10 mouse cellular contexts compared by ENCODE assay signal in genomic region chr13:53807791-53808525, GRCm38 (mm10).
DNase-seq lines count a peak whose midpoint lies in the region; ATAC-seq and TF ChIP-seq lines count a peak whose summit lies in the region.
"Had no signal": no experiment of that assay in that cellular context is flagged by ENCODE, and none has a peak within 500 bp of the region (broad histone marks: within the 10 kb centered on the region; RNA-seq: fewer than 3 reads in every experiment).

No protein-coding gene starts in this region.

- no peak overlapping the region for H3K4me3 ChIP-seq in lung, embryonic 14.5 days (ENCODE audit: low read depth, low read length)
- H3K4me3 ChIP-seq in lung, adult 2 months (replicated peaks; ENCODE audit: extremely low read depth, low read depth, low read length), result no peak overlapping the region
- H3K4me3 ChIP-seq in limb, embryonic 12.5 days (replicated peaks), result no peak overlapping the region
- H3K4me3 ChIP-seq in stomach, embryonic 16.5 days (replicated peaks; ENCODE audit: low read length), result no peak overlapping the region
- H3K4me3 ChIP-seq: liver, embryonic 15.5 days had no signal

- peak overlapping the region; percentile 35 for H3K4me2 ChIP-seq in lung, embryonic 14.5 days
- peak overlapping the region; percentile 4; the same call in 1 of the 2 replicates for H3K4me2 ChIP-seq in limb, embryonic 12.5 days
- H3K4me2 ChIP-seq in stomach, embryonic 16.5 days (ENCODE audit: low read depth, low read length), result no peak overlapping the region
- H3K4me2 ChIP-seq: liver, embryonic 15.5 days had no signal

- peak; percentile 95 for ATAC-seq in lung, embryonic 14.5 days (ENCODE audit: insufficient read depth)
- ATAC-seq in limb, embryonic 12.5 days (ENCODE audit: insufficient number of reproducible peaks, insufficient read depth, low FRiP score, low TSS enrichment, low read depth), result peak; percentile 79; the same call in 1 of the 2 replicates
- ATAC-seq in stomach, embryonic 16.5 days (ENCODE audit: insufficient read depth, low FRiP score), result peak; percentile 40; the same call in 1 of the 2 replicates
- ATAC-seq in megakaryocyte progenitor cell, adult 5-6 weeks (replicated peaks; ENCODE audit: poor library complexity), result no peak

- no peak overlapping the region for H3K9ac ChIP-seq in lung, embryonic 14.5 days
- H3K9ac ChIP-seq in limb, embryonic 12.5 days (replicated peaks), result no peak overlapping the region
- H3K9ac ChIP-seq in stomach, embryonic 16.5 days (ENCODE audit: low read length), result no peak overlapping the region
- H3K9ac ChIP-seq: liver, embryonic 15.5 days had no signal

- H3K9me3 ChIP-seq in lung, embryonic 14.5 days (ENCODE audit: low read depth, low read length), result no peaks in the 10 kb centered on the region
- no peaks in the 10 kb centered on the region for H3K9me3 ChIP-seq in limb, embryonic 12.5 days
- H3K9me3 ChIP-seq in stomach, embryonic 16.5 days (replicated peaks; ENCODE audit: control insufficient read depth, low read length), result no peaks in the 10 kb centered on the region
- H3K9me3 ChIP-seq: liver, embryonic 15.5 days had no signal

- no peak for TF ChIP-seq POLR2A in lung, adult 2 months (IDR thresholded peaks at IDR 0.05; ENCODE audit: borderline replicate concordance, extremely low read depth, low read depth, low read length)

- peaks cover 6% of the 10 kb centered on the region; the same call in 1 of the 2 replicates for H3K4me1 ChIP-seq in lung, embryonic 14.5 days (ENCODE audit: insufficient read depth)
- peaks cover 2% of the 10 kb centered on the region; the same call in 1 of the 2 replicates for H3K4me1 ChIP-seq in lung, adult 2 months (ENCODE audit: control insufficient read depth, insufficient read depth, low read length)
- peaks cover 20% of the 10 kb centered on the region for H3K4me1 ChIP-seq in limb, embryonic 12.5 days (replicated peaks)
- H3K4me1 ChIP-seq in stomach, embryonic 16.5 days (ENCODE audit: control insufficient read depth, insufficient read depth, low read length), result 0 out of 2 replicates have a peak, but pooled peaks cover 6% of the 10 kb centered on the region
- H3K4me1 ChIP-seq: liver, embryonic 15.5 days had no signal

- no peak for TF ChIP-seq CTCF in lung, embryonic 14.5 days (IDR thresholded peaks at IDR 0.05; ENCODE audit: low read depth)
- no peak for TF ChIP-seq CTCF in lung, adult 2 months (IDR thresholded peaks at IDR 0.05; ENCODE audit: insufficient read depth, low read length)

- no peaks in the 10 kb centered on the region for H3K27me3 ChIP-seq in lung, embryonic 14.5 days (ENCODE audit: insufficient read depth, low read length)
- H3K27me3 ChIP-seq in limb, embryonic 12.5 days, result peaks cover 97% of the 10 kb centered on the region
- H3K27me3 ChIP-seq in stomach, embryonic 16.5 days (ENCODE audit: control insufficient read depth, insufficient read depth, low read length), result no peaks in the 10 kb centered on the region

- DNase-seq in lung, embryonic 14.5 days, result peak; percentile 96
- DNase-seq in lung, adult 2 months, result no peak
- DNase-seq in embryo, embryonic 9.5 days (ENCODE audit: extremely low spot score), result peak; percentile 38
- DNase-seq in urinary bladder, postnatal 36 days (ENCODE audit: low spot score in 2 of 2), result no peak
- DNase-seq: kidney, postnatal 14 days; thymus, adult 18-20 months had no signal

- H3K27ac ChIP-seq in lung, embryonic 14.5 days (ENCODE audit: low read depth), result no peak overlapping the region
- no peak overlapping the region for H3K27ac ChIP-seq in limb, embryonic 12.5 days
- no peak overlapping the region for H3K27ac ChIP-seq in stomach, embryonic 16.5 days (ENCODE audit: low read length)
- H3K27ac ChIP-seq: liver, embryonic 15.5 days had no signal

- no peaks in the 10 kb centered on the region for H3K36me3 ChIP-seq in lung, embryonic 14.5 days (ENCODE audit: insufficient read depth)
- H3K36me3 ChIP-seq in limb, embryonic 12.5 days, result no peaks in the 10 kb centered on the region
- H3K36me3 ChIP-seq in stomach, embryonic 16.5 days (ENCODE audit: control insufficient read depth, insufficient read depth, low read length), result no peaks in the 10 kb centered on the region
- H3K36me3 ChIP-seq: liver, embryonic 15.5 days had no signal

- 30% methylated on average over 13 of the region's 13 CpGs for WGBS in lung, embryonic 14.5 days
- 43% methylated on average over 13 of the region's 13 CpGs for WGBS in lung, adult 2 months
- WGBS in limb, embryonic 12.5 days, result 9% methylated on average over 13 of the region's 13 CpGs
- 48% methylated on average over 13 of the region's 13 CpGs for WGBS in stomach, embryonic 16.5 days

Comparison
In these comparisons a context has a peak if more than half of its experiments do, and no peak if none do; other contexts are left out.
1. DNase-seq: peak in lung, embryonic 14.5 days (single experiment) and embryo, embryonic 9.5 days (single experiment); none in lung, adult 2 months (single experiment) and urinary bladder, postnatal 36 days (0 of 2).